Mouse (Mus musculus) kidney, postnatal 36 days (tissue): ENCODE data around the gene Fam186b.

Experiments
- DNase-seq, 2 experiments: peaks; one replicate each; pipeline ENCODE4 v3.0.0; 2021 to 2022; ENCODE audit warnings: mixed read lengths in 2 of 2

The Fam186b gene

GRCm38 (mm10) chr15:99295484-99295981 is at the start of gene Fam186b:
TSS of gene Fam186b (minus strand) at chr15:99295888.
- DNase-seq, result peak in 1 of 2 experiments; percentile 60

- no peak for DNase-seq
These were observed 49.3 kb upstream of the Fam186b start for GRCm38 (mm10) chr15:99344961-99345360.

- no peak for DNase-seq
These were observed 48.6 kb upstream of the Fam186b start for GRCm38 (mm10) chr15:99344148-99344870.

- DNase-seq, result peak; percentile 36 to 46
These were observed 47.9 kb upstream of the Fam186b start for GRCm38 (mm10) chr15:99343414-99344147.

- DNase-seq, result no peak
These were observed 46.7 kb upstream of the Fam186b start for GRCm38 (mm10) chr15:99342194-99342981.

GRCm38 (mm10) chr15:99341102-99341501 is 45.4 kb upstream of the Fam186b start:
- DNase-seq, result no peak

- no peak for DNase-seq
These were observed 44.0 kb upstream of the Fam186b start for GRCm38 (mm10) chr15:99339669-99340068.

- DNase-seq, result no peak
These were observed 43.2 kb upstream of the Fam186b start for GRCm38 (mm10) chr15:99338916-99339315.

GRCm38 (mm10) chr15:99335801-99336320 is 40.2 kb upstream of the Fam186b start:
- DNase-seq, result no peak

GRCm38 (mm10) chr15:99334500-99334899 is 38.8 kb upstream of the Fam186b start:
- no peak for DNase-seq

- peak; percentile 60 to 73 for DNase-seq
These were observed 38.0 kb upstream of the Fam186b start for GRCm38 (mm10) chr15:99333676-99334065.

GRCm38 (mm10) chr15:99332921-99333675 is 37.4 kb upstream of the Fam186b start:
- peak; percentile 78 to 92 for DNase-seq

- no peak for DNase-seq
These were observed 36.4 kb upstream of the Fam186b start for GRCm38 (mm10) chr15:99332111-99332510.

- no peak for DNase-seq
These were observed 35.7 kb upstream of the Fam186b start for GRCm38 (mm10) chr15:99331341-99331740.

- no peak for DNase-seq
These were observed 34.6 kb upstream of the Fam186b start for GRCm38 (mm10) chr15:99330324-99330723.

- DNase-seq, result no peak
These were observed 32.3 kb upstream of the Fam186b start for GRCm38 (mm10) chr15:99328011-99328410.

GRCm38 (mm10) chr15:99326959-99327358 is 31.3 kb upstream of the Fam186b start:
- peak; percentile 43 to 76 for DNase-seq

GRCm38 (mm10) chr15:99326407-99326806 is 30.7 kb upstream of the Fam186b start:
- DNase-seq, result peak; percentile 56 to 74

GRCm38 (mm10) chr15:99325598-99325997 is 29.9 kb upstream of the Fam186b start:
- DNase-seq, result peak in 1 of 2 experiments; percentile 58

GRCm38 (mm10) chr15:99324151-99324550 is 28.5 kb upstream of the Fam186b start:
- peak in 1 of 2 experiments; percentile 17 for DNase-seq

GRCm38 (mm10) chr15:99320978-99321377 is 25.3 kb upstream of the Fam186b start:
- no peak for DNase-seq

GRCm38 (mm10) chr15:99320168-99320674 is 24.5 kb upstream of the Fam186b start:
- peak in 1 of 2 experiments; percentile 10 for DNase-seq
